Mouse (Mus musculus) E14TG2a.4 (cell line): ENCODE data around the gene Prkcb.
A peak's percentile ranks its signal among the peaks of the same experiment; 100 is the strongest.
"Not testable (repeated sequence)": the region's sequence is repeated elsewhere in the genome, so short reads cannot be mapped to it uniquely, and the experiment has no call there.

ENCODE experiments used
- H3K27me3 ChIP-seq: 2 replicates; pipeline ENCODE4 v1.6.1; 2014; ENCODE audit warnings: low read length, control low read depth; ENCODE audit not compliant: insufficient read depth
- H3K36me3 ChIP-seq: 2 replicates; pipeline ENCODE4 v1.6.1; 2014; ENCODE audit warnings: low read length, control low read depth; ENCODE audit not compliant: insufficient read depth
- H3K4me1 ChIP-seq: replicated peaks from 2 replicates; pipeline ENCODE4 v1.6.1; 2014; ENCODE audit warnings: low read depth, low read length, control low read depth
- H3K4me3 ChIP-seq: replicated peaks from 2 replicates; pipeline ENCODE4 v1.5.1; 2014; ENCODE audit warnings: mild to moderate bottlenecking, low read length
- H3K9me3 ChIP-seq: 2 replicates; pipeline ENCODE4 v1.6.1; 2014; ENCODE audit warnings: low read length, control low read depth
- CTCF ChIP-seq: conservative IDR thresholded peaks from 2 replicates; pipeline ENCODE4 v1.5.1; 2014; ENCODE audit warnings: low read length
- NANOG ChIP-seq: IDR thresholded peaks from 2 replicates; pipeline ENCODE4 v1.6.1; 2014; ENCODE audit warnings: borderline replicate concordance, low read length, mixed read lengths
- POU5F1 ChIP-seq: IDR thresholded peaks from 2 replicates; pipeline ENCODE4 v1.6.1; 2014; ENCODE audit warnings: low read length, borderline replicate concordance

The Prkcb gene

DNA sequence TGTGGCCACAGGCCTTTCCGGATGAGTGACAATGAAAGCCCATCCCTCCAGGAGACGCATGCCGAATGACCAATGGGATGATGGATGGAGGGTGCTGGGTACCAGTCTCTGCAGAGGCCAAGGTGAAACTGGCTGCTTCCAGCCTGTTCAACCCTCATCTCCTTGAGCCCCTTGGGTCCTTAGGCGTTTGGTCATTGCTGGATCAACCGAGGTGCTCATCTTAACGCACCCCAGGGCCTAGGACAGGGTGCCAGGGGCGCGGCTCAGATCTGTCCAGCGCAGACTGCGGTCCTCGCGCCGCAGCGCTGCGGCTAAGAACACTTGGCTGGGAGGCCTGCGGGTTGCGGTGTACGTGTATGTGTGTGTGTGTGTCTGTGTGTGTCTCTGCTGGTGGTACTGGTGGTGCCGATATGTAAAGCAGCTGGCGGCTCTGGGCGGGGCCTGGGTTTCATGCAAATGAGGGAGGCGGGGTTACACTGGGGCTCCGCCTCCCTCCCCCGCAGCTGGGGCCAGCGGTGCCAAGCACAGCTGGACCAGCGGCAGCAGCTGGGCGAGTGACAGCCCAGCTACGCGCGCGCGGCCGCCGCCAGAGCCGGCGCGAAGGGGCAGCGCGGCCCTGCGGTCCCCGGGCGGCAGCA lies at the start of gene Prkcb:
Gene Prkcb, plus strand, starts transcription at position 147 of the 638 bp plus-strand sequence.
- H3K4me1 ChIP-seq: peaks cover 17% of the 10 kb centered on the region

DNA sequence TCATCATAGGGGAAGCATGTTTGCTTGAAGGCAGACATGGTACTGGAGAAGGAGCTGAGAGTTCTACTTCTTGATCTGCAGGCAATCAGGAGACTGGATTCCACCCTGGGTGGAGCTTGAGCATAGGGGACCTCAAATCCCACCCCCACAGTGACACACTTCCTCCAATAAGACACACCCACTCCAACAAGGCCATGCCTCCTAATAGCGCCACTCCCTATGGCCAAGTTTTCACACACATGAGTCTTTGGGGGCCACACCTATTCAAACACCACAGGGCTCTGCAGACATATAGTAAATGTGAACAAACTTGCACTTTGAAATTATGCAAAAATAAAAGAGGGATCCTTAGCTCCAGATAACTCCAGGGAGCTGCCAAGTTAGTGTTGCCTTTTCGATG lies 49.6 kb upstream of the Prkcb start:
- Histone ChIP-seq H3K4me1 (peaks cover 10% of the 10 kb centered on the region), H3K9me3 (peaks cover 6% of the 10 kb centered on the region; the same call in 1 of the 2 replicates), H3K27me3 (no peaks in the 10 kb centered on the region), H3K4me3 (no peak overlapping the region), H3K36me3 (no peaks in the 10 kb centered on the region)
- TF ChIP-seq NANOG (no peak), CTCF (no peak), POU5F1 (no peak)

More for the DNA sequence above, at the start of gene Prkcb:
- Histone ChIP-seq H3K36me3 (no peaks in the 10 kb centered on the region), H3K4me3 (peak within 1 kb of the TSS; percentile 88), H3K27me3 (peaks cover 64% of the 10 kb centered on the region), H3K9me3 (no peaks in the 10 kb centered on the region)
- TF ChIP-seq NANOG: no peak
- TF ChIP-seq CTCF: no peak
- TF ChIP-seq POU5F1: no peak

DNA sequence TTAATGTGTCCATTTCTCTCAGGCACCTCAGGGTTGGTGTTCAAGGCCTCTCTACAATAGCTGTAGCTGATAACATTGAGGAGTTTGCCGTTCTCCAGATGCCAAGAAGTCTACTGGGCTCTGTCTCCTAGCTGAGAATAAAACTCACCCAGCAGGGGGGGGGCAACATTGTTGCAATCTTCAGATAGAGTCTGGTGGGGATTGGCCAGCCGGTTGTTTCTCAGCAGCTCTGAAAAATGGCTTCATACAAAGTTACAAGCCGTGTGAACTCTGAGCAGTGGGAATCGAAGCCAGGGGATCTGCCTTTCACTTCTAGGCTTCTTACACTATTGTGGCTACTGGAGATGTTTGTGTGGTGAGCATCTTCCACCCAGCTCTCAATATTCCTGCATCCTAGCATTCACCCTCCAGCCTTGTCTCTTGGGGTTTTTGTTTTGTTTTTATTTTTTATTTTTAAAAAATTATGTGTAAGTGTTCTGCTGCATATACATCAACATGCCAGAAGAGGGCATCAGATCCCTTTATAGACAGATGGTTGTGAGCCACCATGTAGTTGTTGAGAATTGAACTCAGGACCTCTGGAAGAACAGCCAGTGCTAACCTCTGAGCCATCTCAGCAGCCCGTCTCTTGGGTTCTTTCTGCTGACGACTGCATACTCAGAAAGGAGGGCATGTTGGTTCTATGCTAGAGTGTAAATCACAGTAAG lies 48.0 kb upstream of the Prkcb start:
- Histone ChIP-seq H3K36me3 (no peaks in the 10 kb centered on the region), H3K4me3 (no peak overlapping the region)

DNA sequence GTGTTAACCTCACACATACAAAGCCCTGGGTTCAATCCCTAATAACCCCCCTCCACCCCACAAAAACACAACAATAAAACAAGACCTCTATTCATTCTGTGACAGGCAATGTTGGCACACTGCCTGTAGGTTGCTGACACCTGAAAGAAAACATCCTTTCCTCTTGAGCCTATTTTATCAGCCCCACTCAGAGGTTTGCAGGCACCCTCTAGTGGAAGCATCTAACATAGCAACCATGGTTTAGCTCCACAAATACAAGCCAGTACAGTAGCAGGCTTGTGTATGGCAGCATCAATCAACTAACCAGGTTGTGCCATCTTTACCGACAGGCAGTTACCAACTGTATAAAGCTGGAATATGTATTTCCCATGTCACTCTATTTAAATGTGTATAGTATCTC lies 46.3 kb upstream of the Prkcb start:
- H3K36me3 ChIP-seq: no peaks in the 10 kb centered on the region
- peaks cover 18% of the 10 kb centered on the region for H3K4me1 ChIP-seq
- H3K9me3 ChIP-seq: peaks cover 6% of the 10 kb centered on the region; the same call in 1 of the 2 replicates
- no peak overlapping the region for H3K4me3 ChIP-seq
- no peaks in the 10 kb centered on the region for H3K27me3 ChIP-seq
- TF ChIP-seq NANOG (no peak), CTCF (peak; percentile 87), POU5F1 (no peak)

More for the DNA sequence above, 48.0 kb upstream of the Prkcb start:
- TF ChIP-seq CTCF (no peak), POU5F1 (no peak), NANOG (no peak)
- H3K9me3 ChIP-seq: peaks cover 6% of the 10 kb centered on the region; the same call in 1 of the 2 replicates
- H3K27me3 ChIP-seq: no peaks in the 10 kb centered on the region
- H3K4me1 ChIP-seq: peaks cover 16% of the 10 kb centered on the region

DNA sequence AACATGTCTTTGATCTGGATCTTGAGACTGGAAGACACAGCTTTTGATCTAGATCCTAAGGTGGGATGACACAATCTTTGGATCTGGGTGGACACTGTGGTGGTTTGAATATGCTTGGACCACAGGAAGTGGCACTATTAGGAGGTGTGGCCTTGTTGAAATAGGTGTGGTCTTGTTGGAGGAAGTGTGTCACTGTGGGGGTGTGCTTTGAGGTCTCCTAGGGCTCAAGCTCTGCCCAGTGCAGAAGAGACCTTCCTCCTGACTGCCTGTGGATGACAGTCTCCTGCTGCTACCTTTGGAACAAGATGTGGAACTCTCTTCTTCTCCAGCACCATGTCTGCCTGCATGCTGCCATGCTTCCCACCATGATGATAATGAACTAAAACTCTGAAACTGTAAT lies 45.8 kb upstream of the Prkcb start:
- H3K4me3 ChIP-seq, H3K27me3 ChIP-seq, H3K9me3 ChIP-seq, H3K36me3 ChIP-seq: not testable (repeated sequence)
- peaks cover 18% of the 10 kb centered on the region for H3K4me1 ChIP-seq

DNA sequence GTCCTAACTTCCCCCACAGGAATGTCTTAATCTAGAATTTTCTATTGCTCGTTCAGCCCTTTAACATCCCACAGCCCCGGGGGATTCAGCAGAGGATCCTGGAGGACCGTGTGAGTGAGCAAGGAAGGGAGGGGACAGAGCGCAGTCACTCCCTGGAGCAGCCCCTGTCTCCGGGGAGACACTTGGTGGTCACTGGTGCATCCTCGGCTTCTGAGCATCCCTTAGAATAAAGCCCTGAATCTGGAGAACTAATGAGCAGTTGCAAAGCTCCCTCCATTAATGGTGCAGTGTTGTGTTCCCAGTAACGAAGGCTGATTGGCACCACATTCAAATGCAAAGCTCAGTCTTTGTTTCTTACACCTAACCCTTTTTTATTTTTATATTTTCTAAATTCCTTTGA lies 44.4 kb upstream of the Prkcb start:
- Histone ChIP-seq H3K4me1 (peaks cover 23% of the 10 kb centered on the region), H3K27me3 (no peaks in the 10 kb centered on the region), H3K9me3 (peaks cover 6% of the 10 kb centered on the region; the same call in 1 of the 2 replicates), H3K4me3 (no peak overlapping the region), H3K36me3 (no peaks in the 10 kb centered on the region)
- no peak for TF ChIP-seq POU5F1

DNA sequence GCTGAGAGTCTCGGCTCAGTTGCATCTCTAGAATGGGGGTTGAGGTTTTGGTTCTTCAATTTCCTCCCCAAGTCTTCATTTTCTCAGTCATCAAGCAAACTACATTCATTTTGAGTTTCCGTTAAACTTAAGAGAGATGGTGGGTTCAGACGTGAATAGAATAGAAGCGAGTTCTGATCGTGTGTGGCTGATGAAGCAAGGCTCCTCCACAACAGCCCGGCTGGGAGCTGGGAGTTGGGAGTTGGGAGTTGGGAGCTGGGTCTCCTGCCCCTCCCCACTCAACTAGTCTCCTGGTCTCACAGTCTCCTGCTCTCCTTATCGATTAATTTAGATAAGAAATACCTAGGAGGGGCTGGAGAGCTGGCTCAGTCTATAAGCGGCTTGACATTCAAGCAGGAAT lies 44.0 kb upstream of the Prkcb start:
- Histone ChIP-seq H3K27me3 (no peaks in the 10 kb centered on the region), H3K4me3 (no peak overlapping the region), H3K9me3 (peaks cover 6% of the 10 kb centered on the region; the same call in 1 of the 2 replicates), H3K36me3 (no peaks in the 10 kb centered on the region), H3K4me1 (peaks cover 23% of the 10 kb centered on the region)
- TF ChIP-seq POU5F1 (no peak), NANOG (no peak), CTCF (no peak)

DNA sequence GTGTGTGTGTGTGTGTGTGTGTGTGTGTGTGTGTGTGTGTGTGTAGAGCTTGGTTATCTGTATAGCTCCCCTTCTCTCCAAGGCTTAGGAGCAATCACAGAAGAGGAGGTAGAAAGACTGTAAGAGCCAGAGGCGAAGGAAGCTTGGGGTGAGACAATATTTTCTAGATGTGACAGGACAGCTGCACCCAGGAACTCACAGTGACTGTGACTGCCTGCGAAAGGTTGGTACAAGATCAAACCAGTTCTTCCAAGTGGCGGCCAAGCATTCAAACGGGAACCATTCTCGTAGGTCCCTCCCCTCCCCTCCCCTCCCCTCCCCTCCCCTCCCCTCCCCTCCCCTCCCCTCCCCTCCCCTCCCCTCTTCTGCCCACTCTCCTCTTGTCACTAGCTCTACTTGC lies 42.6 kb upstream of the Prkcb start:
- peaks cover 6% of the 10 kb centered on the region; the same call in 1 of the 2 replicates for H3K9me3 ChIP-seq
- no peaks in the 10 kb centered on the region for H3K27me3 ChIP-seq
- H3K4me1 ChIP-seq: peaks cover 23% of the 10 kb centered on the region
- TF ChIP-seq NANOG (no peak), POU5F1 (no peak), CTCF (no peak)
- H3K36me3 ChIP-seq: no peaks in the 10 kb centered on the region
- H3K4me3 ChIP-seq: no peak overlapping the region
